Mouse (Mus musculus): ENCODE results near the gene H2-Ob. TPM values are rescaled to one million over a fixed set of nuclear protein-coding genes. Genes with fewer than 3 reads are reported as not detected.

H2-Ob gene
- total and polyA plus RNA-seq, 2 experiments = 1.6 to 2.9 TPM

GRCm38 (mm10) chr17:34196941-34197894, 41.5 kb upstream of the H2-Ob start, which contains the start of gene Psmb8:
Gene Psmb8, plus strand, starts transcription at chr17:34197721.
- Histone ChIP-seq H3K27ac (replicated peaks; ENCODE audit: insufficient read depth, low read depth, low read length) (no peak within 1 kb of the TSS; the same call in 1 of the 2 replicates), H3K4me3 (ENCODE audit: insufficient read depth, low read depth, low read length) (peak within 1 kb of the TSS; percentile 56), H3K27me3 (ENCODE audit: control insufficient read depth, insufficient read depth, low read length) (no peaks in the 10 kb centered on the region), H3K9ac (ENCODE audit: low read depth, low read length) (peak within 1 kb of the TSS; percentile 60), H3K4me1 (ENCODE audit: control insufficient read depth, insufficient read depth, low read length) (peaks cover 2% of the 10 kb centered on the region), H3K79me2 (ENCODE audit: control insufficient read depth, insufficient read depth, low read length) (no peaks in the 10 kb centered on the region), H3K36me3 (ENCODE audit: control insufficient read depth, insufficient read depth, low read length) (peaks cover 2% of the 10 kb centered on the region; the same call in 1 of the 2 replicates)
- DNase-seq (ENCODE audit: extremely low read depth, low read depth, low spot score) = peak; percentile 73
- TF ChIP-seq CTCF (IDR thresholded peaks at IDR 0.05; ENCODE audit: low read depth, low read length) = no peak
- TF ChIP-seq POLR2A (IDR thresholded peaks at IDR 0.05; ENCODE audit: extremely low read depth, insufficient read depth, low read length) = no peak
- 24% methylated on average over 41 of the region's 41 CpGs for WGBS

- H3K36me3 ChIP-seq (ENCODE audit: control insufficient read depth, insufficient read depth, low read length) = peaks cover 2% of the 10 kb centered on the region; the same call in 1 of the 2 replicates
- H3K4me1 ChIP-seq (ENCODE audit: control insufficient read depth, insufficient read depth, low read length) = peaks cover 2% of the 10 kb centered on the region
- no peaks in the 10 kb centered on the region for H3K79me2 ChIP-seq (ENCODE audit: control insufficient read depth, insufficient read depth, low read length)
- H3K9ac ChIP-seq (ENCODE audit: low read depth, low read length) = peak overlapping the region; percentile 60
- TF ChIP-seq POLR2A (IDR thresholded peaks at IDR 0.05; ENCODE audit: extremely low read depth, insufficient read depth, low read length) (no peak), CTCF (IDR thresholded peaks at IDR 0.05; ENCODE audit: low read depth, low read length) (no peak)
- no peaks in the 10 kb centered on the region for H3K27me3 ChIP-seq (ENCODE audit: control insufficient read depth, insufficient read depth, low read length)
- H3K27ac ChIP-seq (replicated peaks; ENCODE audit: insufficient read depth, low read depth, low read length) = no peak overlapping the region; the same call in 1 of the 2 replicates
- 1% methylated on average over 32 of the region's 32 CpGs for WGBS
- H3K4me3 ChIP-seq (ENCODE audit: insufficient read depth, low read depth, low read length) = peak overlapping the region; percentile 56
- DNase-seq (ENCODE audit: extremely low read depth, low read depth, low spot score) = peak; percentile 58
Measured at GRCm38 (mm10) chr17:34197904-34198520, 40.7 kb upstream of the H2-Ob start.

- peak overlapping the region; percentile 45 for H3K9ac ChIP-seq (ENCODE audit: low read depth, low read length)
- peaks cover 2% of the 10 kb centered on the region; the same call in 1 of the 2 replicates for H3K36me3 ChIP-seq (ENCODE audit: control insufficient read depth, insufficient read depth, low read length)
- peak overlapping the region; percentile 56 for H3K4me3 ChIP-seq (ENCODE audit: insufficient read depth, low read depth, low read length)
- peaks cover 2% of the 10 kb centered on the region for H3K4me1 ChIP-seq (ENCODE audit: control insufficient read depth, insufficient read depth, low read length)
- H3K27ac ChIP-seq (replicated peaks; ENCODE audit: insufficient read depth, low read depth, low read length) = no peak overlapping the region; the same call in 1 of the 2 replicates
- no peaks in the 10 kb centered on the region for H3K27me3 ChIP-seq (ENCODE audit: control insufficient read depth, insufficient read depth, low read length)
- WGBS = 7% methylated on average over 11 of the region's 11 CpGs
- DNase-seq (ENCODE audit: extremely low read depth, low read depth, low spot score) = no peak
- no peaks in the 10 kb centered on the region for H3K79me2 ChIP-seq (ENCODE audit: control insufficient read depth, insufficient read depth, low read length)
- TF ChIP-seq CTCF (IDR thresholded peaks at IDR 0.05; ENCODE audit: low read depth, low read length) (no peak), POLR2A (IDR thresholded peaks at IDR 0.05; ENCODE audit: extremely low read depth, insufficient read depth, low read length) (no peak)
Measured at GRCm38 (mm10) chr17:34198521-34198912, 40.2 kb upstream of the H2-Ob start.

GRCm38 (mm10) chr17:34199050-34199619, 39.6 kb upstream of the H2-Ob start:
- H3K27me3 ChIP-seq (ENCODE audit: control insufficient read depth, insufficient read depth, low read length) = no peaks in the 10 kb centered on the region
- peaks cover 2% of the 10 kb centered on the region for H3K4me1 ChIP-seq (ENCODE audit: control insufficient read depth, insufficient read depth, low read length)
- H3K36me3 ChIP-seq (ENCODE audit: control insufficient read depth, insufficient read depth, low read length) = peaks cover 2% of the 10 kb centered on the region; the same call in 1 of the 2 replicates
- WGBS = 74% methylated on average over 12 of the region's 12 CpGs
- DNase-seq (ENCODE audit: extremely low read depth, low read depth, low spot score) = no peak
- H3K4me3 ChIP-seq (ENCODE audit: insufficient read depth, low read depth, low read length) = peak overlapping the region; percentile 4; the same call in 1 of the 2 replicates
- H3K9ac ChIP-seq (ENCODE audit: low read depth, low read length) = no peak overlapping the region
- H3K79me2 ChIP-seq (ENCODE audit: control insufficient read depth, insufficient read depth, low read length) = no peaks in the 10 kb centered on the region
- TF ChIP-seq CTCF (IDR thresholded peaks at IDR 0.05; ENCODE audit: low read depth, low read length) = no peak
- no peak for TF ChIP-seq POLR2A (IDR thresholded peaks at IDR 0.05; ENCODE audit: extremely low read depth, insufficient read depth, low read length)
- H3K27ac ChIP-seq (replicated peaks; ENCODE audit: insufficient read depth, low read depth, low read length) = no peak overlapping the region

- Histone ChIP-seq H3K27ac (replicated peaks; ENCODE audit: insufficient read depth, low read depth, low read length) (no peak overlapping the region), H3K79me2 (ENCODE audit: control insufficient read depth, insufficient read depth, low read length) (no peaks in the 10 kb centered on the region), H3K27me3 (ENCODE audit: control insufficient read depth, insufficient read depth, low read length) (no peaks in the 10 kb centered on the region), H3K36me3 (ENCODE audit: control insufficient read depth, insufficient read depth, low read length) (peaks cover 2% of the 10 kb centered on the region; the same call in 1 of the 2 replicates), H3K4me3 (ENCODE audit: insufficient read depth, low read depth, low read length) (no peak overlapping the region), H3K9ac (ENCODE audit: low read depth, low read length) (no peak overlapping the region), H3K4me1 (ENCODE audit: control insufficient read depth, insufficient read depth, low read length) (peaks cover 2% of the 10 kb centered on the region; the same call in 1 of the 2 replicates)
- no peak for DNase-seq (ENCODE audit: extremely low read depth, low read depth, low spot score)
- TF ChIP-seq CTCF (IDR thresholded peaks at IDR 0.05; ENCODE audit: low read depth, low read length) = no peak
- TF ChIP-seq POLR2A (IDR thresholded peaks at IDR 0.05; ENCODE audit: extremely low read depth, insufficient read depth, low read length) = no peak
- 90% methylated on average over 10 of the region's 10 CpGs for WGBS
Measured at GRCm38 (mm10) chr17:34200047-34200446, 38.7 kb upstream of the H2-Ob start.
